Mouse (Mus musculus): ENCODE data around the gene Tenm4. TPM values are rescaled to one million over a fixed set of nuclear protein-coding genes. Genes with fewer than 3 reads are reported as not detected.

Gene Tenm4
- total and polyA plus RNA-seq, 3 experiments: 0.04 to 0.38 TPM; not detected in 1

GRCm38 (mm10) chr7:96363311-96363710 lies 192.3 kb downstream of the Tenm4 start:
- Histone ChIP-seq H3K4me1 (ENCODE audit: insufficient read depth, low read depth, low read length) (no peaks in the 10 kb centered on the region), H3K27me3 (ENCODE audit: insufficient read depth, low read length) (no peaks in the 10 kb centered on the region), H3K4me3 (ENCODE audit: low read depth, low read length) (no peak overlapping the region), H3K9me3 (replicated peaks) (peaks cover 27% of the 10 kb centered on the region), H3K36me3 (replicated peaks) (no peaks in the 10 kb centered on the region)
- TF ChIP-seq GATA1 (IDR thresholded peaks at IDR 0.05; ENCODE audit: borderline replicate concordance, low read length) (no peak), CTCF (IDR thresholded peaks at IDR 0.05; ENCODE audit: low read depth, low read length) (no peak), GATA2 (IDR thresholded peaks at IDR 0.05; ENCODE audit: borderline replicate concordance, low read depth, low read length) (no peak), POLR2AphosphoS5 (IDR thresholded peaks at IDR 0.05; ENCODE audit: insufficient replicate concordance, low read depth, low read length) (no peak), TAL1 (conservative IDR thresholded peaks at IDR 0.05; ENCODE audit: low read depth, low read length) (no peak)
- ATAC-seq (ENCODE audit: extremely low read depth, insufficient number of reproducible peaks, low FRiP score, poor library complexity, severe bottlenecking) (no peak), DNase-seq (ENCODE audit: low spot score) (no peak)

- H3K4me1 ChIP-seq (ENCODE audit: insufficient read depth, low read depth, low read length): no peaks in the 10 kb centered on the region
- no peak for TF ChIP-seq TAL1 (conservative IDR thresholded peaks at IDR 0.05; ENCODE audit: low read depth, low read length)
- no peak for TF ChIP-seq GATA2 (IDR thresholded peaks at IDR 0.05; ENCODE audit: borderline replicate concordance, low read depth, low read length)
- TF ChIP-seq GATA1 (IDR thresholded peaks at IDR 0.05; ENCODE audit: borderline replicate concordance, low read length): no peak
- TF ChIP-seq POLR2AphosphoS5 (IDR thresholded peaks at IDR 0.05; ENCODE audit: insufficient replicate concordance, low read depth, low read length): no peak
- no peak for TF ChIP-seq CTCF (IDR thresholded peaks at IDR 0.05; ENCODE audit: low read depth, low read length)
- no peaks in the 10 kb centered on the region for H3K27me3 ChIP-seq (ENCODE audit: insufficient read depth, low read length)
- H3K4me3 ChIP-seq (ENCODE audit: low read depth, low read length): no peak overlapping the region
- peaks cover 36% of the 10 kb centered on the region for H3K9me3 ChIP-seq (replicated peaks)
- no peaks in the 10 kb centered on the region for H3K36me3 ChIP-seq (replicated peaks)
- ATAC-seq (ENCODE audit: extremely low read depth, insufficient number of reproducible peaks, low FRiP score, poor library complexity, severe bottlenecking) (no peak), DNase-seq (ENCODE audit: low spot score) (no peak)
These were observed 198.9 kb downstream of the Tenm4 start for GRCm38 (mm10) chr7:96369947-96370346.

DNA sequence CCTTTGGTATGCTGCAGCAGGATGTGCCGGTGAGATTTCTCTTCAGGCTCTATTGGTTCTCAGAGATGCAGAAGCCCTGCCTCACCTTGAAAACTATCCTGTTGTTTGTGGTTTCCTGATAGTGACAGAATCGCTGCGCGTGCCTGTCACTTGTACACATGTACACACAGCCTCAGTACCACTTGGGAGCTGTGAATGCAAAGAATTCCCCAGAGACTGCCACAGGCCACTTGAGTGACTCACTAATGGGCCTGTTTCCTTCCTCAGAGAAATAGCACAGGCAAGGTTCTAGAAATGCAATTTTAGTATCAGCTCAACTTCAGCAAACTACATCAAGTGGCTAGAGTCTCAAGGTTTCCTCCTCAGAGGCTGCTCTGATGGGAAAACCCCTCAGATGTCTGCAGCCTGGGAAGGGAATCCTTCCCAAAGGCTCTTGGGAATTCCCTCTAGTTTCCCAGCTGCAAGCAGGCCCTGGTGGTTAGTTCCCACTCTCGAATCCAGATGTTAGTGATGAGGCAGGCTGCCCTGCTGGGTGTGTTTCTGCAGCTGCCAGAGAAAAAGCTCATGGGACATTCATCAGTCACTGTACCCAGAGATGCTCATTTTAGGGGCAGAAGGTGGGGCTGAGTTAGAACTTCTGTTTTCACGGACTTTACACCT lies 203.1 kb downstream of the Tenm4 start:
- ATAC-seq (ENCODE audit: extremely low read depth, insufficient number of reproducible peaks, low FRiP score, poor library complexity, severe bottlenecking): no peak
- Histone ChIP-seq H3K27me3 (ENCODE audit: insufficient read depth, low read length) (no peaks in the 10 kb centered on the region), H3K4me1 (ENCODE audit: insufficient read depth, low read depth, low read length) (no peaks in the 10 kb centered on the region), H3K4me3 (ENCODE audit: low read depth, low read length) (no peak overlapping the region), H3K9me3 (replicated peaks) (peaks cover 47% of the 10 kb centered on the region), H3K36me3 (replicated peaks) (no peaks in the 10 kb centered on the region)
- DNase-seq (ENCODE audit: low spot score): no peak
- no peak for TF ChIP-seq GATA2 (IDR thresholded peaks at IDR 0.05; ENCODE audit: borderline replicate concordance, low read depth, low read length)
- no peak for TF ChIP-seq TAL1 (conservative IDR thresholded peaks at IDR 0.05; ENCODE audit: low read depth, low read length)
- no peak for TF ChIP-seq POLR2AphosphoS5 (IDR thresholded peaks at IDR 0.05; ENCODE audit: insufficient replicate concordance, low read depth, low read length)
- no peak for TF ChIP-seq CTCF (IDR thresholded peaks at IDR 0.05; ENCODE audit: low read depth, low read length)
- no peak for TF ChIP-seq GATA1 (IDR thresholded peaks at IDR 0.05; ENCODE audit: borderline replicate concordance, low read length)

GRCm38 (mm10) chr7:96375507-96375906 lies 204.5 kb downstream of the Tenm4 start:
- Histone ChIP-seq H3K36me3 (replicated peaks) (no peaks in the 10 kb centered on the region), H3K27me3 (ENCODE audit: insufficient read depth, low read length) (no peaks in the 10 kb centered on the region), H3K4me3 (ENCODE audit: low read depth, low read length) (no peak overlapping the region), H3K4me1 (ENCODE audit: insufficient read depth, low read depth, low read length) (no peaks in the 10 kb centered on the region), H3K9me3 (replicated peaks) (peaks cover 47% of the 10 kb centered on the region)
- DNase-seq (ENCODE audit: low spot score): no peak
- TF ChIP-seq GATA1 (IDR thresholded peaks at IDR 0.05; ENCODE audit: borderline replicate concordance, low read length) (no peak), GATA2 (IDR thresholded peaks at IDR 0.05; ENCODE audit: borderline replicate concordance, low read depth, low read length) (no peak), TAL1 (conservative IDR thresholded peaks at IDR 0.05; ENCODE audit: low read depth, low read length) (no peak), POLR2AphosphoS5 (IDR thresholded peaks at IDR 0.05; ENCODE audit: insufficient replicate concordance, low read depth, low read length) (no peak), CTCF (IDR thresholded peaks at IDR 0.05; ENCODE audit: low read depth, low read length) (no peak)
- ATAC-seq (ENCODE audit: extremely low read depth, insufficient number of reproducible peaks, low FRiP score, poor library complexity, severe bottlenecking): no peak

DNA sequence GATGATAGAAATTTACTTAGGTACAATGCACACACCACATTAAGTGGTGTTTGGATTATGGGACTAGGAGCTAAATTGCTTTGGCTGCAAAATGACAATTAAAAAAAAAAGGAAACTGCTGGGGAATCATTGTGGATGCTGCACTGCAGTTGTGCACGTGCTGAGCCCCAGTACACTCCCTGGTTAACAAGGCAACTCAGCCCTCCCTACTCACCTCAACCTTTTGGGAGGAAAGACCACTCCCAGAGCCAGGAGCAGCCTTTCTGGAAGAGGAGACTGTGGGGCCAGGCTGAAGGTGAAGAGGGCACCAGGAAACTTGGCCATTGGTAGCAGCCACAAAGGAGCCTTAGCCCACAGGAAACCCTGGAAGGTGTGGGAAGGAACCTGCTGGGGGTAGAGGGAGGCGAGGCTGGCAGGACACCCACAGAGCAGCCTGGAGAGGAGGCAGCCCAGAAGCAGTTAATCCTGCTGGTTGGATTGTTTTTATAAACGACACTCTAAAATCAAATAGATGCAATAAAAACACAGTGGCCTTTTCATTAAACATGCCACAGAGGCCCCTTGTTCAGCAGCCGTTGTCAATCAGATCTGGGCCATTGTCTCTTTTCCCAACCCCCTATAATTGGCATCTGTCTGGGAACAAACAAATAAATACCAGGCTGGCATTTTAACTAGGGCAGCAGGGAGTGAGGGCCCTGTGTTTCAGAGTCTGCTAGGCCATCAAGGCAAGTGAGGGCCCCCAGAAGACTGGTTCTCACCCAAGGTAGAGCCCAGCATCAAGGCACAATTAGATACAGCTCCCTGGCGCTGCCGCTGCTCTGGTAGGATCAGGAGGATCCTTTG lies 212.9 kb downstream of the Tenm4 start:
- ATAC-seq (ENCODE audit: extremely low read depth, insufficient number of reproducible peaks, low FRiP score, poor library complexity, severe bottlenecking) (no peak), DNase-seq (ENCODE audit: low spot score) (no peak)
- H3K27me3 ChIP-seq (ENCODE audit: insufficient read depth, low read length): no peaks in the 10 kb centered on the region
- H3K9me3 ChIP-seq (replicated peaks): peaks cover 41% of the 10 kb centered on the region
- TF ChIP-seq TAL1 (conservative IDR thresholded peaks at IDR 0.05; ENCODE audit: low read depth, low read length) (no peak), CTCF (IDR thresholded peaks at IDR 0.05; ENCODE audit: low read depth, low read length) (no peak), GATA2 (IDR thresholded peaks at IDR 0.05; ENCODE audit: borderline replicate concordance, low read depth, low read length) (no peak), POLR2AphosphoS5 (IDR thresholded peaks at IDR 0.05; ENCODE audit: insufficient replicate concordance, low read depth, low read length) (no peak), GATA1 (IDR thresholded peaks at IDR 0.05; ENCODE audit: borderline replicate concordance, low read length) (no peak)
- no peak overlapping the region for H3K4me3 ChIP-seq (ENCODE audit: low read depth, low read length)
- no peaks in the 10 kb centered on the region for H3K36me3 ChIP-seq (replicated peaks)
- no peaks in the 10 kb centered on the region for H3K4me1 ChIP-seq (ENCODE audit: insufficient read depth, low read depth, low read length)

All from G1E (cell line).